Mouse (Mus musculus): ENCODE data around the gene Fancc.

- no peak for TF ChIP-seq POLR2A (IDR thresholded peaks at IDR 0.05; ENCODE audit: low read depth, low read length)
- no peak for TF ChIP-seq CTCF (conservative IDR thresholded peaks at IDR 0.05; ENCODE audit: insufficient read depth, insufficient read length, low read depth, low read length)
Observed at GRCm38 (mm10) chr13:63345476-63346225, 151.4 kb downstream of the Fancc start.

Data from kidney, adult 2 months (tissue).